Mouse (Mus musculus) urinary bladder, adult 2 months (tissue): ENCODE data around the gene Kcnk3. TPM values are rescaled to one million over a fixed set of nuclear protein-coding genes. Genes with fewer than 3 reads are reported as not detected.

Experiments
- DNase-seq: peaks from one replicate; pipeline ENCODE4 v3.0.0; 2022; ENCODE audit warnings: low spot score
- polyA plus RNA-seq: library from polyadenylated mRNA; depleted of rRNA; stranded (reverse); fragments of >200 nt; gene quantifications from 2 replicates; pipeline ENCODE4 v1.2.3, GENCODE M21; 2012; rRNA removed

Kcnk3 gene
- polyA plus RNA-seq, 1 experiment = 15.1 TPM

DNA sequence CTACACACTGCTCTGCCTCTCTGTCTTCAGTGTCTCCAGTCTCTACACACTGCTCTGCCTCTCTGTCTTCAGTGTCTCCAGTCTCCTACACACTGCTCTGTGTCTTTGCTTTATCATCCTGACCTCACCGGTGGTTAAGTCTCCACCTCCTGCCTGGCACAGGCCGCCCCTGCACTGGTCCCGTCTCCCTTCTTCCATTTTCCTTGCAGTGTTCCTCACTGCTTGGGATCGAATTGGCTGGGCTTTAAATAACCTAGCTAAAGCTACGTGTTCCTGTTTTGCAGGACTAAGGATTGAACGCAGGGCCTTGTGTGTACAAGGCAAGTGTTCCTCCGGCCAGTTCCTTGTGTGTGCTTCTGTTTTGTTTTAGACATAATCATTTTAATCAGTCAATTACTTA, 82.1 kb downstream of the Kcnk3 start:
- DNase-seq = no peak

DNA sequence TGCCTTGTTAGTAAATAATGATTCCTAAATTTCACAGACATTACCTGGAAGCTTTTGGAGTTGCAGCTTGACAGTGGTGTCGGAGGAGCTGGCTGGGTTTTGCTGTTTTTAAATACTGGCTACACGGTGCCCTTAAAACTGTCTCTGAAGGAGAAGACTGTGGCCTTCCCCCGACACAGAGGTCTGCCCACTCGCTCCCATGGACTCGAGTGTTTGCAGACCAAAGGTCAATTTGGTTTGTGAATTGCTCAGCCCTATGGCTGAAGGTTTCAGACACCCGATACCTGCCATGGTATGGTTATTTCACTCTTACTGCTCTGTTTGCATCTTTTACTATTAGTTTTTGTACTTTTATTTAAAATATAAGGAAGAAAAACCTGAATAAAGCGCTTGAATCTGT, 86.0 kb downstream of the Kcnk3 start:
- no peak for DNase-seq

Other genes with a start within 250 kb of the Kcnk3 start
- gene Otof, start 126.2 kb upstream of the Kcnk3 start, polyA plus RNA-seq = 0.11 and 0.13 TPM in 2 replicates
- gene 1700001C02Rik, start 122.1 kb upstream of the Kcnk3 start, polyA plus RNA-seq = 0.10 TPM in 2 replicates
- gene Cib4, start 42.3 kb upstream of the Kcnk3 start, polyA plus RNA-seq = 0.32 and 0.40 TPM in 2 replicates
- gene Slc35f6, start 59.8 kb downstream of the Kcnk3 start, polyA plus RNA-seq = 51.3 and 51.9 TPM in 2 replicates
- gene Cenpa, start 78.6 kb downstream of the Kcnk3 start, polyA plus RNA-seq = 7.9 and 9.9 TPM in 2 replicates
- gene Dpysl5, start 123.4 kb downstream of the Kcnk3 start, polyA plus RNA-seq = 0.28 and 0.35 TPM in 2 replicates
- 51.9 and 59.3 TPM in 2 replicates for gene Mapre3, start 226.5 kb downstream of the Kcnk3 start, polyA plus RNA-seq